Mouse (Mus musculus): ENCODE results near the gene Gm3642.
"Not testable (repeated sequence)": the region's sequence is repeated elsewhere in the genome, so short reads cannot be mapped to it uniquely, and the experiment has no call there.

Gm3642 gene

DNA sequence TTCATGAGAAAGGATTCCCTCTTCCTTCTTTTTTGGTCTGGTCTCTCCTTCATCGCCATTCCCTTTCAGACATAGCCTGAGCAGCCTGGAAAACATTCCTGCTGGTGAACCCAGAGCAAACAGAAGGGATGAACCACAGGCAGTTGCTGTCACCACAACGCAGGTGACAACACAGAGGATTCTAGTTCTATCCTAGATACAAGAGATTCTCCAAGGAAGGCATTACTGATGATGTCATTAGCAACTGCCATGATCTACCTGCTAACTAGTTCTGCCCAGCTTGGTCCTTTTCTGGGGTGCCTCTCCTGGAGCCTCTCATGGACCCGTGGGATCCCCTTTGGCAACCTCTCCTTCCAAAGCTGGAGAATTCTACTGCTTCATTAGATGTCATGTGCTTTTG lies at the start of gene Gm3642:
Gm3642 (minus strand) TSS at position 101 of the 400 bp plus-strand sequence.
- not testable (repeated sequence) for DNase-seq (ENCODE audit: low read depth, low spot score)

DNA sequence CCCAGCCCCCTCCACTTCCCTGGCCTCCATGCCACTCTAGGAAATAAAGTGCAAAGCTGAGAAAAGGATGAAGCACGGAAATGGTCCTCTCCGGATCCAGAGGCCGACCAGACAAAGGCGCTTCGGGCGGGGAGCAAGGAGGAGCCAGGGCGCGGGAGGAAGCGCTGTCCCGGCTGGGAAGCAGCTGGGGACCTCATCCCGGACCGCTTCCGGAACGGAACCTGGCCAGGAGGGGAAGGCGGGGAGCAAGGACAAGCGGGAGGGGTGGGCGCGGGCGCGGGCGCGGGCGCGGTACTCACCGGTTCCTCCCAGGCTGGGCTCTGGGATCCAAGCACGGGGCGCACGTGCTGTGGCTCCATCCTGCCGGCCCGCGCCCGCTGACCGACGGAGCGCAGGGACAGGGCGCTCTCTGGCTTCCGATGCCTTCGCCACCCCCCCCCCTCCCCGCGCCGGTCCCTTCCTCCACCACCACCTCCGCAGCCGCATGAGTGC lies 49.5 kb upstream of the Gm3642 start, which contains the start of gene Gm3667:
Gm3667 (minus strand) TSS at position 442 of the 492 bp plus-strand sequence.
- not testable (repeated sequence) for DNase-seq (ENCODE audit: low read depth, low spot score)

DNA sequence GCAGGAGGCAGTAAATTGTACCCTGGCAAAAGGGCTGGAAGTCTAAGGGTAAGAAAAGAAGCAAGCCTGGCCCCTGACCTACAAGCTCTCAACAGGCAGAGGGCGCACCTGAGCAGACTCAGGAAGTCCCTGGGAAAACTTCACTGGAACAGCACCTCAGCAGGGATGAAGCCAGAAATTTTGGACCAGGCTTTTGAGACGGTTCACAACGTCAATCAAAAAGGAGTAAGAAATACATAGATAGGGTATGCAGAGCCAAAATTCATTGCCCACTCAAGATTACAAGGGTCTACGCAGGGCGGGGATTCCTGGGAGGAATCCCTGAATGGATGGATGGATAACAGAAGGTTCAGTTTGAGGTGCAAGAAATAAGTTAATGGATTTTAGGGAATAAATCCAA lies 48.7 kb upstream of the Gm3642 start:
- DNase-seq (ENCODE audit: low read depth, low spot score), result not testable (repeated sequence)

DNA sequence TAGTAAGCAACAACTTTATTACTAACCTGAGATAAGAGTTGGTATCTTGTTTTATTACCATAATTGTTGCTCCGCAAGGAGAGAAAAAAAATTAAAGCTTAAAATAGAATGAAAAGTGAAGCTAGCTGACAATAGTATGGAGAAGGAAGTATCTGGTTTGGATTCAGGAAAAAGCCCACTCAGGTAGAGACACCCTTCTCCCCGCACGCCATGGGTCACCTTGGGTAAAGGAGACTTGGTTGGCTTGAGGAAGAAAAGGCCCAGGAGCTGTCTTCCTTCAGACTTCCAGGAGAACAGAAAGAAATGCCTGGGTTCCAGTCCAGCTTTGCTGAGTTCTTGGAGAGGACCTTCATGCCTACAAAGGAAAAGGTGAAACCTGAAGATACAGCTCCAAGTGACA lies 16.8 kb downstream of the Gm3642 start:
- DNase-seq (ENCODE audit: low read depth, low spot score), result not testable (repeated sequence)

Measured in telencephalon, adult 2 months (tissue).